Mouse (Mus musculus) cerebellum, adult 11-12 months (tissue): ENCODE measurements around the gene Anapc7.

Experiments used
- DNase-seq: peaks from one replicate; pipeline ENCODE4 v3.0.0; 2022

Gene Anapc7

GRCm38 (mm10) chr5:122421271-122422068, at the start of gene Anapc7:
TSS of gene Anapc7 (plus strand) at chr5:122421693.
- DNase-seq, result no peak

- DNase-seq, result peak; percentile 99
Measured at GRCm38 (mm10) chr5:122372192-122372769, 49.2 kb upstream of the Anapc7 start, which contains the start of gene Fam216a. TSS of gene Fam216a (minus strand) at chr5:122372364.

DNA sequence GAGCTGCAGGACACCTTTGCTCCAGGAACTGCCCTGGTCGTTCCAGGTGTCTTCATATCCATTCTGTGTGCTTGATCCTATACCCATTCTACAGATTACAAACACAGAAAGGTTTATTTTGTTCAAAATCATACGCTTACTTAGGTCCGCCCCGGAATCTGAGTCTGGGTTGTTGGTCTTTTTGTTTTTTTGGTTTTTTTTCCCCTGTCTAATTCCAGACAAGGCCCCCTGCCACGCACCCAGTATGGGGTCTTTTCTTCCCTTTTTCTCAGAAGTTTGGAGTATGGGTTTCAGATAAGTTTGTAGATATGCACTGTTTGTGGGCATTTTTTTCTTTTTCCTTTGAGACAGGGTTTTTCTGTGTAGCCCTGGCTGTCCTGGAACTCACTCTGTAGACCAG, 48.6 kb upstream of the Anapc7 start:
- no peak for DNase-seq

- DNase-seq, result no peak
Measured at GRCm38 (mm10) chr5:122377101-122377833, 44.2 kb upstream of the Anapc7 start.

- DNase-seq, result no peak
Measured at GRCm38 (mm10) chr5:122378171-122378570, 43.3 kb upstream of the Anapc7 start.

DNA sequence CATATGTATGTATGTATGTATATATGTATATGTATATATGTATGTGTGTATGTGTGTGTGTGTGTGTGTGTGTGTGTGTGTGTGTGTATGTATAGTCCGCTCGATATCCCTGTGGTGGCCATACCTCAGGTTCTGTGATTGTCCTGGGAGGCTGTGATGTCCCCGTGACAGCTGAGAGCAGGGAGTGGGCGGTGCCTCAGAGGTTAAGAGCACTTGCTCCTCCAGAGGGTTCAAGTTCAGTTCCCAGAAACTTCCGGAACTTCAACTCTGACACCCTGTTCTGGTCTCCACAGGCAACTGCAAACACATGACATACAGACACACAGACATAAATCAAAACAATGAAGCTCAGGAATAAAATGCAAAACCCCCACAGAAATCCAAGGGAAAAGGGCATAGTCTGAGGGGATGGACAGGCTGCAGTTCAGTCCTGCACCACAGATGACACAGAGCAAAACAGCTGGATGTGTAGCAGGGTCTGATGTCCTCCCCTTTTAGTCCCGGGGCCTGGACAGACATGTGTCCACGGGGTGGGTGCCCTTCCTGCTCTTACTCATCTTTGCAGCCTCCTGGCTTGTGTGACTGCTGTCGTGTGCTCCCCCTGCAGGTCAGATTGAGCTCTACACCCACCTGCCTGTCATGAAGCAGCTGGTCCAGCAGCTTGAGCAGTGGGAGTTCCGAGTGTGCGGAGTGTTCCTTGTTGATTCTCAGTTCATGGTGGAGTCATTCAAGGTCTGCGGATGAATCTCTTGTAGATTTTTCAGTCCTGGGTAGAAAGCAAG, 41.9 kb upstream of the Anapc7 start:
- peak; percentile 84 for DNase-seq

DNA sequence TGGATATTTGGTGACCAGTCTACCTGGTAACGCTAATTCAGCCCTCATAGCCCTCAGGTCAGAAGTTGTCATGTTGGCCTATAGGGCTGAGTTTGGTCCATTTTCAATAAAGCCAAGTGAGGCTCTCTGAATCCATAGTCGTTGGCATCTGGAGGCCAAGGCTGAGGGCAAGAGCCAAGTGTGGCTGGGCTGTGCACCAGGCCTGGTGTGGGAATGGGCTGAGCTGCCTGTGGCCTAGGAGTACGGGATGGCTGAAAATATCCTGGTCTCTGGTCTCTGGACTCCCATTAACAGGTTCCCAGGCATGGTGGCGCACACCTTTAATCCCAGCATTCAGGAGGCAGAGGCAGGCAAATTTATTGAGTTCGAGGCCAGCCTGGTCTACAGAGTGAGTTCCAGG, 31.5 kb upstream of the Anapc7 start:
- no peak for DNase-seq

GRCm38 (mm10) chr5:122390671-122391070, 30.8 kb upstream of the Anapc7 start:
- no peak for DNase-seq

DNA sequence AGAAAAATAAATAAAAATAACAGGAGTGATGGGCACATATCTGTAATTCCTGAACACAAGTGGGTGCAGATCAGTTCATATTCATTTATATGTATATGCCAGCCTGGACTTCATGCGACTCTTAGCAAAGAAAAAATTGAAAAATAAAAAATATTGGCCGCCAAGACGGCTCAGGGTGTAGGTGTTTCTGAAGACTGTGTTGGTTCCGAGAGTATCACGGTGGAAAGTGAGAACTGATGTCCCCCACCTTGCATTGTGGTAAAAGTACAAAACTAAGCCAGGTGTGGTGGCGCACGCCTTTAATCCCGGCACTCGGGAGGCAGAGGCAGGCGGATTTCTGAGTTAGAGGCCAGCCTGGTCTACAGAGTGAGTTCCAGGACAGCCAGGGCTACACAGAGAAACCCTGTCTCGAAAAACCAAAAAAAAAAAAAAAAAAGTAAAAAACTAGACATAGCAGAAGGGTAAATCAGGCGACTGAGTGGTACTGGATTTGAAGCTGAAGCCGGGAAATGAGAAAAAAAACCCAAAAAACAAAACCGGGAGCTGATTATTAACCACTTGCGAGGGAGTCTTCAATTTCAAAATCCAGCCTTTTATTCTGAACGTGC, 30.2 kb upstream of the Anapc7 start:
- no peak for DNase-seq

DNA sequence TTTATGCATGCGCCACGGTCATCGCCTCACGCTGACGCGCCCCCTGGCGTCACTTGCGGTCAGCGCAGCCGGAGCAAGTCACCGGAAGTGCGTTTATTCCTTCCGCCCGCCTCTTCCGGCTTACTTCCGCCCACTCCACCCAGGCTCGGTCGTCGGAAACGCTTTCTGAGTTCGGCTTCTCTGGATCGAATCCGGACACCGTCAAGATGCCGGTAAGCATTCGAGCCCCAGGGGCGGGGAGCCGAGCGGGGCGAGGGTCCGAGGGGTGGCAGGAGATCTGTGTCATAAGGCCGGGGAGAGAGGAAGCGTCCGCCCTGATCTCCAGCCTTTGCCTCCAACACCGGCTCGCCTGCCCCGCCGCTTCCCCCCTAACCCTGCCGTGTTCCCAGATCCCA, 29.7 kb upstream of the Anapc7 start, which contains the start of gene Arpc3:
TSS of gene Arpc3 (plus strand) at position 93 of the 395 bp plus-strand sequence.
- DNase-seq, result peak; percentile 88

DNA sequence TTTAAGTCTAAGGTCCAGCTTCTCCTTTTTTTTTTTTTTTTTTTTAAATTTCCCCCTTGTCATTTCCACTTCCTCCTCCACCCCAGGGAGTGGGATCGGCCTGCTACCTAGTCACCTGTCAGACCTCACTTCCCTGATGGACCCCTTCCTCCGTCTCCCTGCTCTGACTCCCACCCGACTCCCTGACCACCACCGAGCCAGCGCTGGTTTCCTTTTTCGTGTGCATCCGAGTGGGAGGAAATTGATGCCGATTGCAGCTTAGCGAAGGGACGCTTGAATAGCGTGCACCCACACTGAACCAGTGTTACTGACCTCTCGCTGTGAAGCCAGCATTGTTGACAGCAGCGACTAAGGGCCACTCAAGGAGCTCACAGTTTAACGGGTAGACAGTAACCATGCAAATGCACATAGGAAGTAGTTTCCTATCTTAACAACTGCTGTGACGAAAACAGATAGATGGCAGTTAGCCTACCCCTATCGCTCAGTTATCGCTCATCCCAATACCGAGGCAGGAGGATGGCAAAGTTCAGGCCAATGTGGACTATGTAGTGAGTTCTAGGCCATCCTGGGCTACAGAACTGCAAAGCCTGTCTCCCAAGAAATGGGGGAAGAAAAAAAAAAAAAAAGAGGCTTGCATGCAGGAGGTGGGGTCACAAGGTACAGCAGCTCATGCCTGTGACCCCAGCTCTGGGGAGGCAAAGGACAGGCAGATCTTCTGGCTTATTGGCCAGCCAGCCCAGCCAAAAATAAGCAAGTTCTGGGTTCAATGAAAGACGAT, 29.1 kb upstream of the Anapc7 start:
- no peak for DNase-seq

GRCm38 (mm10) chr5:122393887-122394286, 27.6 kb upstream of the Anapc7 start:
- DNase-seq, result peak; percentile 65

DNA sequence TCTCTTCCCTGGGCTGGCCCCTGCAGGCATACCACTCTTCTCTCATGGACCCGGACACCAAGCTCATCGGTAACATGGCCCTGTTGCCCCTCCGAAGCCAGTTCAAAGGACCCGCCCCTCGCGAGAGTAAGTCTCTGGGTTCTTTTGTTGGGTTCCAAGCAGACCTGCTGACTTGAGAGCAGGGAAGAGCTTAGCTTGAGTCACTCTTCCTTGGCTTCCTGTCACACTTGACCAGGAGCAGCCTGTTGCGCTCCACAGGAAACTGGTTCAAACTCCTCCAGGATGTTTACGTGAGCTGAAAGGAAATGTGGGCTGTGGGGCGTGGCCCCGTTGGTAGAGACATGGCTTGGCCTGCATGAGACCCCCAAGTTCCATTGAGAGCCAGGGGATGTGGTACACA, 24.7 kb upstream of the Anapc7 start:
- no peak for DNase-seq

DNA sequence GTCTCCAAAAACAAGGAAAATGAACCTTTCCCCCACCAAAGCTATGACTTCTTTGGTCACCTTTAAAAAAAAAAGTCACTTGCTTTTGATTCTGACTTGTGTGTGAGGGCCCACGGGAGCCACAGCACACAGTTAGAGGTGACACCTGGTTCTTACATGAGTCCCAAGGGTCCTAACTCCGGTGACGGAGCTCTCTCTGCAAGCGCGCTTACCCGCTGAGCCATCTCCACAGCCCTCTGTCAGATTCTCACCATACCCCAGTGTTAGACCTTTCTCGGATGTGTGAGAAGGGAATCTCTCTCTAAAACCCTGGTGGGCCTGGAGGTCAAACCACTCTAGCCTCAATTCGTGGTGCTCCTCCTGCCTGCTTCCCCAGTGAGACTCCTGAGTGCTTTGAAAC, 24.0 kb upstream of the Anapc7 start:
- no peak for DNase-seq

DNA sequence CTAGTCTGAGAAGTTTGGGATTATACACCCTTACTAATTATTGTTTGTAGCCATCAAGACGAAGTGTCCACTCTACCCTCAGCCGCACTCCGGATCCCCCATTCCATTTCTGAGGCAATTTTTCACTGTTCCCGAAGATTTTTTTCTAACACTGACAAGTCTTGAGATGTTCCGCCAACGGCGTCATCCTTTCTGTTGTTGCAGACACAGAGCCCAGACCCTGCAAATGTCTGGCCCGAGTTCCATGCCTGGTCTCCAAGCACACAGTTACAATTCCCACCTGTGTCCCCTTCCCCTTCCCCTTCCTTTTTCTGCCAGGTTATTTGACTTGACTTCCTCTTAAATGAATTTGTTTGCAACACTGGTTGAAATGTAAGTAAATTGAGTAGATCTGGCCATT, 21.6 kb upstream of the Anapc7 start:
- no peak for DNase-seq

- DNase-seq, result no peak
Measured at GRCm38 (mm10) chr5:122400628-122401302, 20.7 kb upstream of the Anapc7 start.

GRCm38 (mm10) chr5:122401303-122401640, 20.2 kb upstream of the Anapc7 start:
- peak; percentile 71 for DNase-seq

- no peak for DNase-seq
Measured at GRCm38 (mm10) chr5:122402160-122402559, 19.3 kb upstream of the Anapc7 start.

GRCm38 (mm10) chr5:122402772-122403171, 18.7 kb upstream of the Anapc7 start:
- no peak for DNase-seq

DNA sequence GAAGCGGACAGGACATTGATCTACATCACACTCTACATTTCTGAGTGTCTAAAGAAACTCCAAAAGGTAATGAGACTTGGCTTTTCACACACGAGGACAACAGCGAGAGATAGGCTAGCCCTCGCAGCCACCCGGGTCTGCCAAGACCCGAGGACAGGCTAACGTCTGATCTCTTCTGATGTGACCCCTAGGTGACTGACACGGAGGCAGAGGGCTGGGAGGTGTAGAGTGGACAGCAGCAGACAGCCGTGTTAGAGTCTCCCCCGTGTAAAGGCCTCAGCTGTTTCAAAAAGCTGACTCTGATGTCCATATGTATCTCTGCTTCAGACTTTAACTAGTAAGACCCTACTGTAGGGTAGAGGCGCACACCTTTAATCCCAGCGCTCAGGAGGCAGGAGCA, 18.1 kb upstream of the Anapc7 start:
- DNase-seq, result no peak

- DNase-seq, result no peak
Measured at GRCm38 (mm10) chr5:122405537-122405936, 16.0 kb upstream of the Anapc7 start.
